Mouse (Mus musculus) 3T3-L1 (cell line): ENCODE data around the gene Ptpra.
"Not testable (repeated sequence)": the region's sequence is repeated elsewhere in the genome, so short reads cannot be mapped to it uniquely, and the experiment has no call there.

ENCODE experiments used
- DNase-seq: peaks from one replicate; pipeline ENCODE4 v3.0.0-alpha.2; 2015; ENCODE audit warnings: low read depth, low spot score

Ptpra gene

GRCm38 (mm10) chr2:130557462-130557861 is 107.4 kb downstream of the Ptpra start:
- no peak for DNase-seq

GRCm38 (mm10) chr2:130558015-130558414 is 107.9 kb downstream of the Ptpra start:
- peak; percentile 49 for DNase-seq

- peak; percentile 96 for DNase-seq
Observed at GRCm38 (mm10) chr2:130563212-130564055, 113.4 kb downstream of the Ptpra start, which contains the start of gene Mrps26. Gene Mrps26, plus strand, starts transcription at chr2:130563742.

GRCm38 (mm10) chr2:130564063-130564462 is 114.0 kb downstream of the Ptpra start:
- no peak for DNase-seq

- DNase-seq = no peak
Observed at GRCm38 (mm10) chr2:130564983-130565382, 114.9 kb downstream of the Ptpra start.

- no peak for DNase-seq
Observed at GRCm38 (mm10) chr2:130568921-130569320, 118.8 kb downstream of the Ptpra start.

- no peak for DNase-seq
Observed at GRCm38 (mm10) chr2:130569926-130570325, 119.8 kb downstream of the Ptpra start.

DNA sequence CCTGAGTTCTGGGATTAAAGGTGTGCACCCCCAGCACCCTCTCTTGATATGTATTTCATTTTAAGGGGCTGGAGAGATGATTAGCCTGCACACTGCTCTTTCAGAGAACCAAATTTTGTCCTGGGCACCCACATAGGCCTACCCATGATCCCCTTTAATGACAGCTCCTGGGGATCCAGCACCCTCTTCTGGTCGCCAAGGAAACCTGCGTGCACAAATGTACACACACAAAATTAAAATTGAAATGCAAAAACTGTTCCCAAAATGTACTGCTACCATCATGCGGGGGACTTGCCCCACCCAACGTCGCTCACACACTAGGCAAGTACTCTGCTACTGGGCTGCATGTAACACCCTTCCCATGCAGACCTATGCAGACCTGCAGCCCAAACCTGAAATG is 124.9 kb downstream of the Ptpra start:
- DNase-seq = no peak

GRCm38 (mm10) chr2:130575873-130576272 is 125.8 kb downstream of the Ptpra start, which contains the start of gene Oxt:
Gene Oxt, plus strand, starts transcription at chr2:130576173.
- no peak for DNase-seq

DNA sequence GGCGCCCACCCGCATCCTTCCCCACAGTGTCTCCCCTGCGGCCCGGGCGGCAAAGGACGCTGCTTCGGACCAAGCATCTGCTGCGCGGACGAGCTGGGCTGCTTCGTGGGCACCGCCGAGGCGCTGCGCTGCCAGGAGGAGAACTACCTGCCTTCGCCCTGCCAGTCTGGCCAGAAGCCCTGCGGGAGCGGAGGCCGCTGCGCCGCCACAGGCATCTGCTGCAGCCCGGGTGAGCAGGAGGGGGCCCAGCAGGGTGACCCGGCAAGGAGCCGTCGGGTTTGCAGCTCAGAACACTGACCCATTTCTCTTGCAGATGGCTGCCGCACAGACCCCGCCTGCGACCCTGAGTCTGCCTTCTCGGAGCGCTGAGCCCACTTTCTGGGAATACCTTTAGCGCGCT is 126.5 kb downstream of the Ptpra start:
- not testable (repeated sequence) for DNase-seq

DNA sequence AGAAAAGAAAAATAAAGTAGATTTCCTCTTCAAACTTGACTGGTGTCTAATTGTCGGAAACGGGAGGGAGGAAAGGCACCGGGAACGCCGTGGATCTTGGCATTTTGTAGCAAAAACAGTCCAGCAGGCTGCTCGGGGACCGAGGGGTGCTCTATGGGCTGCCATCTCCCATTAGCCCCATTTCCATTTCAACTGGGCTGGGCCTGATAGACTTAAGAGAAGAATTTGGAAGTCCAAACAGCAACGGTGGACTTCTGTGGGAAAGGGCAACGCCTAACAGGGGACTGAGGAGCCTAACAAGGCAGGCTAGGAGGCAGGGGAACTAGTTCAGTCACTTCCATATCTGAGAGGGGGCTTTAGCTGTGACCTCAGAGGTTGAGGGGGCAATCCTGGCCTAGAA is 126.9 kb downstream of the Ptpra start:
- no peak for DNase-seq

GRCm38 (mm10) chr2:130577632-130578031 is 127.6 kb downstream of the Ptpra start:
- DNase-seq = peak; percentile 83

GRCm38 (mm10) chr2:130578148-130578547 is 128.1 kb downstream of the Ptpra start:
- DNase-seq = peak; percentile 83

- DNase-seq = no peak
Observed at GRCm38 (mm10) chr2:130579791-130580190, 129.7 kb downstream of the Ptpra start.

- no peak for DNase-seq
Observed at GRCm38 (mm10) chr2:130581201-130581600, 131.1 kb downstream of the Ptpra start.

- no peak for DNase-seq
Observed at GRCm38 (mm10) chr2:130582552-130582951, 132.5 kb downstream of the Ptpra start, which contains the start of gene Avp. Gene Avp, minus strand, starts transcription at chr2:130582554.

DNA sequence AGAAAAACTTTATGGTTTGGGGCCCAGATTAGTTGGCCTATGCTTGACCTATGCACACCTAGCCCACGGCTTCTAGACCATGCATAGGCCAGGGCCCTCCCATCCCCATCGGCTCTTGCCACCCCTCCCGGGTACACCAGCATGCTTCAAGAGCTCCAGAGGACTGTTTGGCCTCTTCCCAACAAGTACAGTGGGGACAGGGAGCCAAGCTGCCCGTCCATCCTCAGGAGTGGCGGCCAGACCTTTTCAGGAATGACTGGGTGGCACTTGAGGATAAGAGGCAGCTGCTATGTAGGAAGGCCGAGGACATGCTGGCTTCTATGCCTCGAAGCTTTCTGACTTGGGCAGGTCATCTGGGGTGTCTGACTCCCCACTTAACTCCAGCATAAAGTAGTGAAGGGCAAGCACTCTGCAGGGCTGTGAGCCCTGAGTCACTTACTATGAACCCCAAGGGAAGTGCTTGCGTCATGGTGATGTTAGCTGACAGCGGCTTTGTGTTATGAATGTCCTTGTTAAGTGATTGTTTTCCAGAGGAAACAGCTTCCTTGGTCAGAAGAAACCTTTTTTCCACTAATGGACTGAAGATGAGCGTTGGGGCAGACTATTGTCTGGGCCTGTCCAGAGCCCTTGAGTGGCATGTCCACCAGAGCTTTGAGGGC is 134.0 kb downstream of the Ptpra start:
- DNase-seq = peak; percentile 72

GRCm38 (mm10) chr2:130586016-130586415 is 135.9 kb downstream of the Ptpra start:
- no peak for DNase-seq

GRCm38 (mm10) chr2:130588373-130588772 is 138.3 kb downstream of the Ptpra start:
- DNase-seq = no peak

DNA sequence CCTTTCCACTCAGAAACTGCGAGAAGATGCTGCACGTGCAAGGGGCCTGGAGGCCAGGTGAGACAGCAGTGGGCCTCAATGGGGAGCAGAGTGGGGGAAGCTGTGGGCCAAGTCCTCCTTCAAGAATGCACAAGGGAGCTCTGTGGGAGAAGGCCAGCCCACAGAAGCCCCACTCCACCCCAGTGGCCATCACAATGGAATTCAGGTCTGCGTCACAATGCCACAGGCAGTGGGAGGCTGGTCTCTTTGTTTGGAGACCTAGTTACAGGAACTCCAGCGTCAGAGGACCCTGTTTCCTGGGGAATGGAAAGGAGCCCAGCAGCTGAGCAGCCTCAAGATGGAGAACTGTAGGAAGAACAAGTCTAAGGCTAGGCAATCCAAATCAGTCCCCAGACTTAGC is 139.1 kb downstream of the Ptpra start:
- no peak for DNase-seq

DNA sequence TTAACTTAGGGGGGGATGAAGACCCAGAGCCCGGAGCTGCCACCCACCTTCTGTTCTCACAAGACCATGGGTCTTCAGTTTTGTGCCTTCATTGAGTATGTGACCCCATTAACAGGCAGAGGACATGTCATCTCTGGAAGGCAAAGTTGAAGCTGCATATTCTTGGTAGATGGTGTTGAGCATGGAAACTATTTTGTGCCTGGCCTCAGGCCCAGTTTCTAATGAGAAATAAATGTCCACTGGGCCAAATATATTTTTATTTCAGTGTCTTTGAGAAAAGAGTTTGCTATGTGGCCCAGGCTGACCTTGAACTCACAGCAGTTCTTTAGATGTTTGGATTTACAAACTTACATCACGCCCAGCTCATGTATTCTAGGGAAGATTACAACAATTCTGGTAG is 139.7 kb downstream of the Ptpra start:
- no peak for DNase-seq

DNA sequence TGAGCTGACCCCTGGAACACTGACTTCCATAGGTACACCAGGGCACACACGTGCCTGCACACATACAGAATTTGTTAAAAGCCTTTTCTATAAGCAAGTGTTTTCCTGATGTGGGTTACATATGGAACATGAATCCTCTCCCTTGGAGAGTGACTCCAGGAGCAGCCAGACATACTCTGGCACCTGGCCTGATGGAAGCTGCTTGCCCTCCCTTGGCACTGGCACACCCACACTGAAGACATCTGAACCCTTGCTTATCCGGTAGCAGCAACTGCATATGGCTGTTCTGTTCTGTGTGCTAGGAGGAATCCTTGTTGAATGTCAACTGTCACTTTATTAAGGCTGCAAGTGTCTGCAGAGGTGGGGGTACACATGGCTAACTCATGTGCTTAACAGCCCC is 140.9 kb downstream of the Ptpra start:
- no peak for DNase-seq

- DNase-seq = no peak
Observed at GRCm38 (mm10) chr2:130595596-130595995, 145.5 kb downstream of the Ptpra start.
